Mouse (Mus musculus) A20 (cell line): Measurements from ENCODE around the gene Cmss1.
A peak's percentile ranks its signal among the peaks of the same experiment; 100 is the strongest.

Experiments
- DNase-seq: peaks from one replicate; pipeline ENCODE4 v3.0.0-alpha.2; 2011; ENCODE audit warnings: low read depth, low spot score

Cmss1 gene

GRCm38 (mm10) chr16:57515636-57516035 is 91.0 kb downstream of the Cmss1 start:
- no peak for DNase-seq

GRCm38 (mm10) chr16:57514371-57514770 is 92.3 kb downstream of the Cmss1 start:
- no peak for DNase-seq

- no peak for DNase-seq
These were observed 93.1 kb downstream of the Cmss1 start for GRCm38 (mm10) chr16:57513562-57513961.

GRCm38 (mm10) chr16:57509099-57509498 is 97.6 kb downstream of the Cmss1 start:
- no peak for DNase-seq

GRCm38 (mm10) chr16:57508351-57508750 is 98.3 kb downstream of the Cmss1 start:
- DNase-seq: no peak

- no peak for DNase-seq
These were observed 100.5 kb downstream of the Cmss1 start for GRCm38 (mm10) chr16:57506133-57506532.

- DNase-seq: no peak
These were observed 101.9 kb downstream of the Cmss1 start for GRCm38 (mm10) chr16:57504728-57505127.

GRCm38 (mm10) chr16:57502761-57503160 is 103.9 kb downstream of the Cmss1 start:
- no peak for DNase-seq

- DNase-seq: peak; percentile 19
These were observed 104.4 kb downstream of the Cmss1 start for GRCm38 (mm10) chr16:57502230-57502629.

GRCm38 (mm10) chr16:57500851-57501250 is 105.8 kb downstream of the Cmss1 start:
- DNase-seq: peak; percentile 21

- peak; percentile 22 for DNase-seq
These were observed 110.1 kb downstream of the Cmss1 start for GRCm38 (mm10) chr16:57496437-57497173.

- peak; percentile 74 for DNase-seq
These were observed 111.0 kb downstream of the Cmss1 start for GRCm38 (mm10) chr16:57495476-57496203.

GRCm38 (mm10) chr16:57491853-57492252 is 114.8 kb downstream of the Cmss1 start:
- DNase-seq: no peak

- no peak for DNase-seq
These were observed 116.0 kb downstream of the Cmss1 start for GRCm38 (mm10) chr16:57490691-57491090.

GRCm38 (mm10) chr16:57488661-57489060 is 118.0 kb downstream of the Cmss1 start:
- DNase-seq: no peak

- DNase-seq: no peak
These were observed 120.4 kb downstream of the Cmss1 start for GRCm38 (mm10) chr16:57486266-57486665.

GRCm38 (mm10) chr16:57485265-57485664 is 121.4 kb downstream of the Cmss1 start:
- DNase-seq: no peak

- DNase-seq: no peak
These were observed 122.4 kb downstream of the Cmss1 start for GRCm38 (mm10) chr16:57484043-57484795.

- no peak for DNase-seq
These were observed 123.2 kb downstream of the Cmss1 start for GRCm38 (mm10) chr16:57483503-57483902.

- DNase-seq: no peak
These were observed 123.8 kb downstream of the Cmss1 start for GRCm38 (mm10) chr16:57482911-57483310.

GRCm38 (mm10) chr16:57482264-57482663 is 124.4 kb downstream of the Cmss1 start:
- DNase-seq: peak; percentile 12

- DNase-seq: no peak
These were observed 126.9 kb downstream of the Cmss1 start for GRCm38 (mm10) chr16:57479776-57480175.
